Mouse (Mus musculus): ENCODE measurements around the gene Lrrk1.

DNA sequence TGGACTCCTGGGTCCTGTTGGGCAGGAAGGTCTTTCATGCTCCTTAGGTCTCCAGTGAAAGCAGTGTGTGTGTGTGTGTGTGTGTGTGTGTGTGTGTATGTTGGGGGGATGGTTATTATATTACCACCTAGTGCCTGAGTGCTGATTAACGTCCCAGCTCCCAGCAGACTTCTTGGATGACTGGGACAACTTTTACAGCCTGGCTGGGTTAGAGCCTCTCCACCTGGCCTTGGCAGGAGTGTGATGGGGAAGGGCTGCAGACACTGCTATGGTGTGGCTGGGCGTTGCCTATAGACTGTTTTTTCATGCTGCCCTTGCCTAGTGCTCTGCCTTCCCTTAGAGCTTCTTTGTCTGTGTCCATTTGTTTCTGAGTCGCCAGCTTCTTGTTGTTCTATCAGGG lies 48.1 kb downstream of the Lrrk1 start:
- TF ChIP-seq CTCF (IDR thresholded peaks at IDR 0.05) (no peak), POLR2A (IDR thresholded peaks at IDR 0.05; ENCODE audit: insufficient read depth, low read depth, low read length) (no peak)
